10 mouse cellular contexts compared by ENCODE assay signal in genomic region chr17:26054133-26054845, GRCm38 (mm10). TPM values are rescaled to one million over a fixed set of nuclear protein-coding genes. Genes with fewer than 3 reads are reported as not detected.
DNase-seq lines count a peak whose midpoint lies in the region; ATAC-seq lines count a peak whose summit lies in the region.
"Had no signal": no experiment of that assay in that cellular context is flagged by ENCODE, and none has a peak within 500 bp of the region (broad histone marks: within the 10 kb centered on the region; RNA-seq: fewer than 3 reads in every experiment).

No protein-coding gene starts in this region.

- ATAC-seq in liver, embryonic 12.5 days = 0 out of 2 replicates have a peak, but pooled peaks have one; percentile 52
- ATAC-seq in liver, embryonic 11.5 days (replicated peaks; ENCODE audit: low FRiP score) = no peak
- ATAC-seq in embryonic facial prominence, embryonic 14.5 days (ENCODE audit: low read depth) = no peak

- no peak overlapping the region for H3K9ac ChIP-seq in liver, embryonic 12.5 days
- H3K9ac ChIP-seq in liver, embryonic 11.5 days (ENCODE audit: low read depth, low read length) = no peak overlapping the region
- no peak overlapping the region for H3K9ac ChIP-seq in embryonic facial prominence, embryonic 14.5 days (ENCODE audit: low read depth, low read length)

- H3K9me3 ChIP-seq in liver, embryonic 12.5 days (replicated peaks) = no peaks in the 10 kb centered on the region
- no peaks in the 10 kb centered on the region for H3K9me3 ChIP-seq in liver, embryonic 11.5 days (ENCODE audit: control insufficient read depth, low read length)
- H3K9me3 ChIP-seq in embryonic facial prominence, embryonic 14.5 days (ENCODE audit: control insufficient read depth, low read length) = no peaks in the 10 kb centered on the region

- H3K27ac ChIP-seq in liver, embryonic 12.5 days = no peak overlapping the region
- H3K27ac ChIP-seq in liver, embryonic 11.5 days (ENCODE audit: low read depth, low read length) = no peak overlapping the region
- H3K27ac ChIP-seq in embryonic facial prominence, embryonic 14.5 days (replicated peaks; ENCODE audit: low read depth, low read length) = no peak overlapping the region; the same call in 1 of the 2 replicates

- no peak overlapping the region for H3K4me3 ChIP-seq in liver, embryonic 12.5 days
- H3K4me3 ChIP-seq in liver, embryonic 11.5 days (ENCODE audit: low read depth, low read length) = no peak overlapping the region
- H3K4me3 ChIP-seq in embryonic facial prominence, embryonic 14.5 days (ENCODE audit: low read depth, low read length) = no peak overlapping the region
- H3K4me3 ChIP-seq: erythroblast, embryonic 14.5 days had no signal

- H3K4me1 ChIP-seq in liver, embryonic 12.5 days = peaks cover 17% of the 10 kb centered on the region
- H3K4me1 ChIP-seq in liver, embryonic 11.5 days (replicated peaks; ENCODE audit: control insufficient read depth, insufficient read depth, low read length) = peaks cover 6% of the 10 kb centered on the region
- no peaks in the 10 kb centered on the region for H3K4me1 ChIP-seq in embryonic facial prominence, embryonic 14.5 days (ENCODE audit: control insufficient read depth, insufficient read depth, low read length)

- peaks cover 12% of the 10 kb centered on the region; the same call in 1 of the 2 replicates for H3K27me3 ChIP-seq in liver, embryonic 12.5 days (replicated peaks)
- H3K27me3 ChIP-seq in liver, embryonic 11.5 days (replicated peaks; ENCODE audit: control insufficient read depth, insufficient read depth, low read length) = peaks cover 3% of the 10 kb centered on the region; the same call in 1 of the 2 replicates
- no peaks in the 10 kb centered on the region for H3K27me3 ChIP-seq in embryonic facial prominence, embryonic 14.5 days (replicated peaks; ENCODE audit: control insufficient read depth, insufficient read depth, low read length)

- 51% methylated on average over 17 of the region's 17 CpGs for whole genome bisulfite sequencing in liver, embryonic 12.5 days (ENCODE audit: insufficient replicate concordance)
- 64% methylated on average over 17 of the region's 17 CpGs for WGBS in liver, embryonic 11.5 days
- 51% methylated on average over 17 of the region's 17 CpGs for WGBS in embryonic facial prominence, embryonic 14.5 days

- no peaks in the 10 kb centered on the region for H3K36me3 ChIP-seq in liver, embryonic 12.5 days
- H3K36me3 ChIP-seq in liver, embryonic 11.5 days (ENCODE audit: control insufficient read depth, insufficient read depth, low read length) = 0 out of 2 replicates have a peak, but pooled peaks cover 3% of the 10 kb centered on the region
- peaks cover 40% of the 10 kb centered on the region for H3K36me3 ChIP-seq in embryonic facial prominence, embryonic 14.5 days (ENCODE audit: control insufficient read depth, insufficient read depth, low read length)

- H3K4me2 ChIP-seq in liver, embryonic 12.5 days = no peak overlapping the region
- no peak overlapping the region for H3K4me2 ChIP-seq in liver, embryonic 11.5 days
- no peak overlapping the region for H3K4me2 ChIP-seq in embryonic facial prominence, embryonic 14.5 days (ENCODE audit: low read depth, low read length)

- no peak for DNase-seq in liver, embryonic 11.5 days (ENCODE audit: low spot score)
- DNase-seq in embryonic facial prominence, embryonic 14.5 days (ENCODE audit: low spot score) = peak; percentile 30
- peak; percentile 62 for DNase-seq in kidney, postnatal 14 days
- peak; percentile 50 for DNase-seq in yolk sac, embryonic 10.5 days (ENCODE audit: low spot score)
- no peak for DNase-seq in left cerebral cortex, adult 8-10 months (ENCODE audit: low spot score in 2 of 2)
- no peak for DNase-seq in adrenal gland, postnatal 4 days (ENCODE audit: low spot score in 2 of 2)
- DNase-seq: cerebellum, adult 9-10 months; lung, postnatal 10 days had no signal

RNA-seq across cellular contexts. Expression of gene Rab11fip3, which starts 15.1 kb away (rescaled TPM):
- polyA plus RNA-seq in liver, embryonic 12.5 days (2016; fragmentation: Nextera tagmentation; extraction: Ambion mirVana) = 4.2 and 4.3 TPM in 2 replicates
- polyA plus RNA-seq in liver, embryonic 11.5 days (2014; fragmentation: Nextera tagmentation; extraction: Ambion mirVana) = 7.0 and 7.6 TPM in 2 replicates
- polyA plus RNA-seq in embryonic facial prominence, embryonic 14.5 days (2014; fragmentation: Nextera tagmentation; extraction: Ambion mirVana) = 15.8 and 17.7 TPM in 2 replicates
- total RNA-seq in left cerebral cortex, adult 8-10 months (2022) = 10 to 100 TPM; 89.1 to 97.8 (median 95.8) TPM
- total RNA-seq in adrenal gland, postnatal 4 days (2021) = 10 to 100 TPM; 17.8 to 28.5 TPM

RNA-seq across cellular contexts. Expression of gene Decr2, which starts 35.8 kb away (rescaled TPM):
- 12.0 and 13.2 TPM in 2 replicates for polyA plus RNA-seq in liver, embryonic 12.5 days (2016; fragmentation: Nextera tagmentation; extraction: Ambion mirVana)
- polyA plus RNA-seq in liver, embryonic 11.5 days (2014; fragmentation: Nextera tagmentation; extraction: Ambion mirVana) = 18.2 and 20.1 TPM in 2 replicates
- 15.7 and 18.5 TPM in 2 replicates for polyA plus RNA-seq in embryonic facial prominence, embryonic 14.5 days (2014; fragmentation: Nextera tagmentation; extraction: Ambion mirVana)
- 10 to 100 TPM; 29.1 to 35.8 (median 31.0) TPM for total RNA-seq in left cerebral cortex, adult 8-10 months (2022)
- total RNA-seq in adrenal gland, postnatal 4 days (2021) = 10 to 100 TPM; 22.7 to 33.3 TPM
- polyA plus RNA-seq: erythroblast, embryonic 14.5 days had no signal

RNA-seq across cellular contexts. Expression of gene Nme4, which starts 41.1 kb away (rescaled TPM):
- 65.9 and 68.3 TPM in 2 replicates for polyA plus RNA-seq in liver, embryonic 12.5 days (2016; fragmentation: Nextera tagmentation; extraction: Ambion mirVana)
- 111 and 120 TPM in 2 replicates for polyA plus RNA-seq in liver, embryonic 11.5 days (2014; fragmentation: Nextera tagmentation; extraction: Ambion mirVana)
- polyA plus RNA-seq in embryonic facial prominence, embryonic 14.5 days (2014; fragmentation: Nextera tagmentation; extraction: Ambion mirVana) = 77.2 and 92.4 TPM in 2 replicates
- 1 to 10 TPM; 2.9 to 5.5 (median 4.6) TPM for total RNA-seq in left cerebral cortex, adult 8-10 months (2022)
- 10 to 100 TPM; 13.4 to 14.7 TPM for total RNA-seq in adrenal gland, postnatal 4 days (2021)

RNA-seq across cellular contexts. Expression of gene Tmem8, which starts 58.8 kb away (rescaled TPM):
- 1.9 and 2.2 TPM in 2 replicates for polyA plus RNA-seq in liver, embryonic 12.5 days (2016; fragmentation: Nextera tagmentation; extraction: Ambion mirVana)
- polyA plus RNA-seq in liver, embryonic 11.5 days (2014; fragmentation: Nextera tagmentation; extraction: Ambion mirVana) = 1.6 and 2.1 TPM in 2 replicates
- 2.1 and 3.0 TPM in 2 replicates for polyA plus RNA-seq in embryonic facial prominence, embryonic 14.5 days (2014; fragmentation: Nextera tagmentation; extraction: Ambion mirVana)
- 10 to 100 TPM; 13.0 to 16.3 (median 15.4) TPM for total RNA-seq in left cerebral cortex, adult 8-10 months (2022)
- 10 to 100 TPM in 1 of 2 experiments, 1 to 10 TPM in 1; 7.4 to 12.2 TPM for total RNA-seq in adrenal gland, postnatal 4 days (2021)

Comparison
In these comparisons a context has a peak if more than half of its experiments do, and no peak if none do; other contexts are left out.
1. DNase-seq: peak in embryonic facial prominence, embryonic 14.5 days (single experiment), kidney, postnatal 14 days (single experiment) and yolk sac, embryonic 10.5 days (single experiment); none in liver, embryonic 11.5 days (single experiment), left cerebral cortex, adult 8-10 months (0 of 2) and adrenal gland, postnatal 4 days (0 of 2).